Mouse (Mus musculus) ovary, adult 18-20 months (tissue): ENCODE data around the gene Rab40b.

Experiments
- DNase-seq: peaks from one replicate; pipeline ENCODE4 v3.0.0; 2022; ENCODE audit warnings: low spot score, mixed read lengths

Gene Rab40b

GRCm38 (mm10) chr11:121387750-121388553 lies at the start of gene Rab40b:
Rab40b (minus strand) TSS chr11:121388251.
- DNase-seq = peak; percentile 95

GRCm38 (mm10) chr11:121437236-121437635 lies 49.2 kb upstream of the Rab40b start:
- DNase-seq = no peak

DNA sequence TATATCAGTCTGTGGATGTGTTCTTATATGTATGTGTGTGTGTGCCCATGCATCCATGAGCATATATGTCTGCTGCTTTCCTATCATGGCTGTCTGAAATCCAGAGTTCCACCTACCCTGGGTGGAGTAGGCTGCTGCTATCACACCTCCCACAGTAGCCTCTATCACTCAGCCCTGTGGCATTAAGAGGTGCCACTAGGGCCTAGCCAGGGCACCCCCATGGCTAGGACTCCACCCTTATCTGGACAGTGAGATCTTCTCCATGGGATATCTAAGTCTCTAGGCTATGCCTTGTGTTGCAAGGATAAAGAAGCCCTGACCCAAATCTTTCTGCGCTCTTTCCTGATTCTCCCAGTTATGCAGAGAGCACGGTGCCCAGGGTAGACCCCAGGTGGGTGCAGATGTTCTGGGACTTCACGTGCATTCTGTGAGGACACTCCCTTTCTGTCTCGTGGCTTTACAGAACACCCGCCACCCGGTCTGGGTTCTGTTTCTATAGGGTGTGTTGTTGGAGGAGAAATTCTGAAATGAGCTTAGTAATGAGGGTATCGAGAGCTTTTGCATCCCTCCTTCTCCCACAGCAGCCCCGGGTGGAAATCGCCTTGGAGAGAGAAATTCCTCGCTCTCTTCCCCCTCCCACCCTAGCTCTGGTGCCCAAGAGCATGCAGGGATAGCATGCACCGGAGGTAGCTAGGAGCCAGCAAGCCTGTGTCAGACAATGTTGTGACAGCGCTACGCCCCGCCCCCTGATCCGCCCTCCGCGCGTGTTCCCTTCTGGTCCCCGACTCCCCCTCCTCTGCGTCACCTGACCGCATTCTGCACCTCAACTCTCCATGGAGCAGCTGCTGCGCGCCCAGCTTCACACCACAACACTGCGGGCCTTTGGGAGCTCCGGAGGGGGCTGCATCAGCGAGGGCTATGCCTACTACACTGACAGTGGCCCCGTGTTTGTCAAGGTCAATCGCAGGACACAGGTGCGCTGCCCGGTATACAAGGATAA lies 46.4 kb upstream of the Rab40b start, which contains the start of gene Fn3k:
Fn3k (plus strand) TSS at position 758 of the 1,000 bp plus-strand sequence.
- DNase-seq = peak; percentile 79

DNA sequence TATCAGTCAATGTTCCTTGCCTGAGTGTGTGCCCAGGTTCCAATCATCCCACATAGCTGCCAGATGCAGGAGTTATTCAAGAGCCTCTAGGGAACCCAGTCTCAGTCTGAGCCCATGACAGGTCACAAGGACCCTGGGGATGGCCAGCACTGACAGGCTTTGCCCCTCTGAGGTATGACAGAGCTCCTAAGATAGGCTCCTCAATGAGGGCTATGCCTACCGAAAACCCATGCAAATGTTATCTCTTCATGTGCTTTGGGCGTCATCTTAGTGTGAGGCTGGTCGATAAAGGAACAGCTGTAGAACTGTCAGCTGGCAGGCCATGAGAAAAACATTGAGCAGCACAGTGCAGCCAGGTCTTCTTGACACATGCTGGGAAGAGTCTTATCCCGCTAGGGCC lies 45.3 kb upstream of the Rab40b start:
- DNase-seq = no peak

- DNase-seq = no peak
Measured at GRCm38 (mm10) chr11:121421553-121422173, 33.6 kb upstream of the Rab40b start.

GRCm38 (mm10) chr11:121420830-121421552 lies 32.9 kb upstream of the Rab40b start, which contains the start of gene Fn3krp:
Fn3krp (plus strand) TSS chr11:121421401.
- peak; percentile 98 for DNase-seq

DNA sequence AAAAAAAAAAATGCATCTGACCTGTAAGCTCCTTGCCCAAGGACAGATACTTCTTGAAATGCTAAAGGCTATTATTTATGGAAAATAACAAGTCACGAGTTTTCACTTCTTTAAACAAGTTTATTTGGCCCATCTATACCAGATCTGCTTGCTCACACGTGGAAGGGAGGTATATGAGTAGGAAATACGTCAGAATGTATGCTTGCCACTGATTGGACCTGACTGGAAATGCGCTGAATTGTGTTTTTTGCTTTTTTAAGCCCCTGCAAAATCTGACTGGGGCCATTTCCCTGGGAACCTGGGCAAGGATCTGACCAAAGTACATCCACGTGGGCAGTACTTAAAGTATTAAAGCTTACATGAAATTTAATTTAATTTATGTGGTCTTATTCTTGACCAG lies 32.3 kb upstream of the Rab40b start:
- no peak for DNase-seq

DNA sequence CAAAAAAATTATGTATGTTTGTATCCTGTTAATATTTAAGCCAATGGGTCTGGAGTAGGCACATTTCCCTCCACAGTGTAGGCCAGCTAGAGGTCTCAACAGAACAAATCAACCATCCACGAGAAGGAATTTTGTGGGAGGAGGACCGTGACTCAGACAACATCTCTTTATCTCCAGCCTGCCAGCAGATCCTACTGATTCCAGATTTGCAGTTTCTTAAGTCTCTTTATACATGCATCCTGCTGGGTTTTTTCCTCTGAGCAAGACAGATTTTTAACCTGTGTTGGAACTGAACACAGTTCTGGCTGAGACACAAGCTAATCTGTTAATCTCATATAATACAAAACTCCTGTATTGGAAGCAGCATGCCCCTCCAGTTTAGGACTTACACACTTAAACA lies 30.9 kb upstream of the Rab40b start:
- DNase-seq = no peak

DNA sequence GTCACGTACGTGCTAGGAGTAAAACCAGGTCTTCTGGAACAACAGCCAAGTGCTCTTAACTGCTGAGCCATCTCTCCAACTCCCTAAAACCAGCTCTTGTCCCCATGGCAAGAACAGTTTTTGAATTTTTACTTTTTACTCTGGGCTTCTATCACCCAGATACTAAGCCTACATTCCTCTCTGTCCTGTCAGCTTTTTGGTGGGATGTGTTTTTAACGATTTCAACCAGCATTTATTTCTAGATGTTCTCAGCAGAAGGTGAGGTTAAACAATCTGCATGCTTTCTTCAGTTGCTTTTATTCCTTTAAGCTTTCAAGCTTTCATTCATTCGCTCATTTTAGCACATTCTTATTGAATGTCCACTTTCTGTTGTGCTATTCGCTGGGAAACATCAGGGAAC lies 29.9 kb upstream of the Rab40b start:
- DNase-seq = no peak

DNA sequence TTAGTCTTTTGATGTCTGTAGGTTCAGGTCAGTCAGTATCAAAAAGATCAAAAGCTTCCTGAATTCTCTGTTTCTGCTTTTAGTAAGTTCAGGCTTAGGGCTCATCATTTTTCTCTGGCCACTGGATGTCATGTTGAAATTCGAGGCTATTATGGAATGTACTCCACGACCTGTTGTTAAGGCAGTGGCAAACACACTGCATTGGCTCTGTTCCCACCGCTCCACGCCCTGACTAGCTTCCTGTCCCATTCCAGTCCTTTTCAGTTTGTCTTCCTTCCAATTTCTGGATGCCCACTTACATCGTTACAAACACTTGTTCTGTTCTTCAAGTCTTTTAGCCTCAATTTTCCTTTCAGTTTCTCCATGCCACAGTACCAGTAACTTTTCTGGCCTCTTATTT lies 27.3 kb upstream of the Rab40b start:
- DNase-seq = no peak

DNA sequence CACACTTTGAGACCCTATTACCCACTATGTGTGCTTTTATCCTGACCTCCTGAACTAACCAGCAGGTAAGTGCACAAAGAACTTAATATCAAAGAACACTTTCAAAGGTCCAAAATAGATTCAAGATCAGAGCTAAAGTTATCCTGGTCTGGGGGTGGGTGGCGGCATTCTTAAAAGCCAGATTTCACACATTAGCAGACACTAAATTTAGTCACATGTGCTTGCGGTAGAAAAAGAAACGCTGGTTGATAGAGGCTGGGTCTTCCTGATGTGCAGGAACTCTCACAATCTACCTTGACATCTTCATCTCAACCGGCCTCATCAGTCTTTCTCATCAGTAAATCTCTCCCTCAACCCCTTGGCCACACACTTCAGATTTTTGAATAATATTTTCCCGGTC lies 26.7 kb upstream of the Rab40b start:
- no peak for DNase-seq

DNA sequence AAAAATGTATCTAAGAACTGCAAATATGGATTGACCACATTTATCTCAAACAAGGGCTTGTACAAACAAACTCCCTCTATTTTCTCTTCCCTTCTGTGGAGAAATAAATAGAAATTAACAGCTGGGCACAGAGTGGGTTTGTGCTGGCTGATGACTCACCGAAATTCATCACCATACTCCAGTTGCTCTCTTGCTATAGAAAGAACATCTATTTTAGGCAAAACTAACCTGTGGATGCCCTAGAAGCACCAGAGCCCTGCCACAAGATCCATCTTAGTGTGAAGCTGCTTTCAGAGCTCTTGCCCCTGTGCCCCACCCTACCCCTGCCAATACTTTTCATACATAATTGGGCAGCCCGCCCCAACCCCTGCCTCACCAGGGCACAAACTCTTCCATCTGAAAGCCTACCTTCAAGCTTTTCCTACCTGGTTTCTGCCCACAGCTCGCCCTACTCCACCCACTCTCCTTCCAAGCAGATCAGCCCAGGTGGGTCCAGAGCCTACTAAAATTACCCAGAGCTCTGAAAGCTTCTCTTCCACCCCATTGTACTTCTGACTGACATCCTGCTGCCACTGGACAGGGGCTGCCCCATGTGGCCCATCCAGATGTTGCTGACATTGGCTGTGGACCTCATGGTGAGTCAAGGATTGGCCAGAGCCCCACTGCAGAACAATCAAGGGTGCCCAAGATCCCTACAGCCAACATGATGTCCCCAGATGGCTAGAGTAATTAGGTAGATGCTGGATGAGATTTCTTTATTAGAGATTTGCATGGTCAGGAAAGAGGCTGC lies 19.5 kb upstream of the Rab40b start:
- no peak for DNase-seq

- DNase-seq = no peak
Measured at GRCm38 (mm10) chr11:121392405-121392804, 4.4 kb upstream of the Rab40b start.

DNA sequence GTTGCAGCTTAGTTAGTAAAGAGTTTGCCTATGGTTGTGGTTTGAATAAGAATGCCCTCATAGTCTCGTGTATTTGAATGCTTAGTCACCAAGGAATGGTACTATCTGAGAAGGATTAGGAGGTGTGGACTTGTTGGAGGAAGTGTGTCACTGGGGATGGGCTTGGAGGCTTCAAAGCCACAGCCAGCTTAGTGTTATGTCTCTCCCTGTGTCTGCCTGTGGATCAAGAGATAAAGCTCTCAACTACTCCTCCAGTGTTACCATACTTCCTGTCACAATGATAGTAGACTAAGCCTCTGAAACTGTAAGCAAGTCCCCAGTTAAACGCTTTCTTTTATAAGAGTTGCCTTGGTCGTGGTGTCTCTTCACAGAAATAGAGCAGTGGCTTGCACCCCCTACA lies 2.7 kb upstream of the Rab40b start:
- no peak for DNase-seq

DNA sequence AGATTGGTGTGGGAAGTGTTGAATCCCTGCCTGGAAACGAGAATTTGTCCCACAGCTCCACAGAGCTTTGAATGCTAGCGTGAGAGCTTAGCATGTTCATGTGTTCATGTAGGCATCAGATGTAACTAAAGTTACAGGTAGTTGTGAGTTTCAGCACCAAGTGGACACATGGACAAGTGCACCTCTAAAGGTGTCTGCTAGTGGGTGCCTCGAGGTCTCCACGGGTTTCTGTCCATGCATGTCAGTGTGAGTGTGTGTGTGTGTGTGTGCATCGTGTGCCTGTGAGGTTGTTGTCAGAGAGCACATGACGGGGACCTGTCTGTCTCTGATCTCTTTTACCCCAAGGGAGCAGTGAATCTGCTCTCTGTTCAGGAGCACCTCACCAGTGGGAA lies 499 bp upstream of the Rab40b start:
- no peak for DNase-seq

DNA sequence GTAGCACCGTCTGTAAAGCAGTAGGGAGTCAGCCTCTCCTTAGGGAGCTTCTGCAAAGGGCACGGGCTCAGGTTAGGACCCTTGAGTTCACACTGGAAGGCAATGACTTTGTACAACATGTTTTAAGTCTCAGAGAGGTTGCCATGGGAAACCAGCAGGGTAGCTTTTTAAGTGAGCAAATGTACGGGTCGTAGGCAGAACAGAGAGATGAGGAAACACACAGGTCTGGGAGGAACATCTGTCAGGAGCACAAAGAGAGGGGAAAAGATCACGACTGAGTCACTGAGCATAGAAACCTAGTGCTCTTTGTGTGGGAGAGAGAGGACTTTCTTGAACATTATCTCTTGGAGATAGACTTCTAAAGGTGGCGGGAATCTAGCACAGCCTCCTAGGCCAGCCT lies 7.8 kb downstream of the Rab40b start:
- DNase-seq = no peak

GRCm38 (mm10) chr11:121378644-121379043 lies 9.4 kb downstream of the Rab40b start:
- no peak for DNase-seq

GRCm38 (mm10) chr11:121373305-121373704 lies 14.7 kb downstream of the Rab40b start:
- DNase-seq = no peak

- no peak for DNase-seq
Measured at GRCm38 (mm10) chr11:121370337-121370994, 17.6 kb downstream of the Rab40b start.

- DNase-seq = no peak
Measured at GRCm38 (mm10) chr11:121369622-121370021, 18.4 kb downstream of the Rab40b start.
